Mouse (Mus musculus) CH12.LX (cell line): ENCODE measurements around the gene Efhd2. TPM values are rescaled to one million over a fixed set of nuclear protein-coding genes. Genes with fewer than 3 reads are reported as not detected.

Experiments used
- DNase-seq: peaks from one replicate; pipeline ENCODE4 v3.0.0-alpha.2; 2013; ENCODE audit errors: extremely low read depth
- H3K27ac ChIP-seq: 2 replicates; pipeline ENCODE4 v1.5.1; 2012; ENCODE audit warnings: low read depth, mild to moderate bottlenecking, control low read depth, moderate library complexity; ENCODE audit not compliant: insufficient read depth
- H3K27me3 ChIP-seq: replicated peaks from 2 replicates; pipeline ENCODE3; 2012; ENCODE audit warnings: inconsistent platforms
- H3K36me3 ChIP-seq, 2 experiments: replicated peaks in 1 of 2; 2 replicates each; pipeline versions ENCODE3 to v1.6.1; 2012; ENCODE audit warnings: inconsistent platforms in 1 of 2, low read length in 1 of 2, mild to moderate bottlenecking in 1 of 2, mixed read lengths in 1 of 2, moderate library complexity in 1 of 2; ENCODE audit not compliant: control insufficient read depth in 1 of 2, insufficient read depth in 1 of 2
- H3K4me1 ChIP-seq, 2 experiments: 2 replicates each; pipeline ENCODE4 v1.6.1; 2012; ENCODE audit warnings: inconsistent platforms in 1 of 2, moderate library complexity in 1 of 2; ENCODE audit not compliant: insufficient read depth in 2 of 2, control insufficient read depth in 1 of 2
- H3K4me2 ChIP-seq: 2 replicates; pipeline ENCODE4 v1.6.1; 2012; ENCODE audit warnings: low read depth, mild to moderate bottlenecking, control low read depth; ENCODE audit not compliant: poor library complexity, insufficient read depth, severe bottlenecking
- H3K4me3 ChIP-seq, 3 experiments: fragments of 150-350 bp in 1 of 3; sonication (generic) in 1 of 3; replicated peaks in 1 of 3; 2 replicates each; pipeline versions ENCODE3 to v1.5.1; 2011 to 2012; ENCODE audit warnings: low read depth in 2 of 3, low read length in 2 of 3, mild to moderate bottlenecking in 2 of 3, moderate library complexity in 2 of 3, control low read depth in 1 of 3, improper control_type of control experiment in 1 of 3, inconsistent platforms in 1 of 3, mixed read lengths in 1 of 3; ENCODE audit not compliant: poor library complexity in 1 of 3
- H3K79me2 ChIP-seq: replicated peaks from 2 replicates; pipeline ENCODE4 v1.6.1; 2012; ENCODE audit warnings: mild to moderate bottlenecking, moderate library complexity; ENCODE audit not compliant: control insufficient read depth, poor library complexity, insufficient read depth, severe bottlenecking; ENCODE audit errors: extremely low read depth
- H3K9ac ChIP-seq: 2 replicates; pipeline ENCODE4 v1.6.1; 2012; ENCODE audit warnings: low read depth, mild to moderate bottlenecking, control low read depth, moderate library complexity; ENCODE audit not compliant: insufficient read depth
- H3K9me3 ChIP-seq: replicated peaks from 2 replicates; pipeline ENCODE3; 2012; ENCODE audit warnings: low read length, inconsistent platforms, mixed read lengths
- BHLHE40 ChIP-seq: IDR thresholded peaks from 2 replicates; pipeline ENCODE4 v1.6.1; 2011; ENCODE audit warnings: mild to moderate bottlenecking, low read depth, low read length, improper control_type of control experiment
- CHD1 ChIP-seq: IDR thresholded peaks from 2 replicates; pipeline ENCODE4 v1.6.1; 2012; ENCODE audit warnings: low read depth, low read length, improper control_type of control experiment, inconsistent platforms
- CTCF ChIP-seq, 2 experiments: IDR thresholded peaks in 1 of 2; conservative IDR thresholded peaks in 1 of 2; 2 replicates each; pipeline ENCODE4 v1.5.1; 2011 to 2012; ENCODE audit warnings: low read depth in 2 of 2, low read length in 2 of 2, improper control_type of control experiment in 1 of 2, inconsistent platforms in 1 of 2, mild to moderate bottlenecking in 1 of 2, moderate library complexity in 1 of 2
- E2F4 ChIP-seq: IDR thresholded peaks from 2 replicates; pipeline ENCODE4 v1.6.1; 2011; ENCODE audit warnings: low read depth, low read length, improper control_type of control experiment; ENCODE audit not compliant: insufficient replicate concordance
- ELF1 ChIP-seq: IDR thresholded peaks from 2 replicates; pipeline ENCODE4 v1.6.1; 2014; ENCODE audit warnings: low read depth, mild to moderate bottlenecking, inconsistent platforms, low read length, improper control_type of control experiment
- IRF4 ChIP-seq: IDR thresholded peaks from 2 replicates; pipeline ENCODE4 v1.6.1; 2014; ENCODE audit warnings: low read depth, mild to moderate bottlenecking, inconsistent platforms, low read length, improper control_type of control experiment
- JUN ChIP-seq: IDR thresholded peaks from 2 replicates; pipeline ENCODE4 v1.6.1; 2011; ENCODE audit warnings: low read depth, mild to moderate bottlenecking, low read length, improper control_type of control experiment, moderate library complexity; ENCODE audit not compliant: insufficient read depth
- JUND ChIP-seq: conservative IDR thresholded peaks from 2 replicates; pipeline ENCODE4 v1.6.1; 2011; ENCODE audit warnings: low read depth, low read length, improper control_type of control experiment
- MAFK ChIP-seq: IDR thresholded peaks from 2 replicates; pipeline ENCODE4 v1.6.1; 2011; ENCODE audit warnings: low read length, improper control_type of control experiment; ENCODE audit not compliant: insufficient replicate concordance
- MAX ChIP-seq: IDR thresholded peaks from 2 replicates; pipeline ENCODE4 v1.6.1; 2011; ENCODE audit warnings: low read length, improper control_type of control experiment
- MEF2A ChIP-seq: IDR thresholded peaks from 2 replicates; pipeline ENCODE4 v1.6.1; 2014; ENCODE audit warnings: low read depth, mild to moderate bottlenecking, inconsistent platforms, low read length, improper control_type of control experiment, borderline replicate concordance
- MXI1 ChIP-seq: IDR thresholded peaks from 2 replicates; pipeline ENCODE4 v1.6.1; 2011; ENCODE audit warnings: mild to moderate bottlenecking, low read depth, low read length, improper control_type of control experiment
- MYC ChIP-seq: IDR thresholded peaks from 2 replicates; pipeline ENCODE4 v1.6.1; 2011; ENCODE audit warnings: low read depth, mild to moderate bottlenecking, improper control_type of control experiment, low read length
- NELFE ChIP-seq: IDR thresholded peaks from 2 replicates; pipeline ENCODE4 v1.6.1; 2011; ENCODE audit warnings: low read depth, low read length, improper control_type of control experiment
- POLR2A ChIP-seq: IDR thresholded peaks from 2 replicates; pipeline ENCODE4 v1.6.1; 2011; ENCODE audit warnings: low read depth, mild to moderate bottlenecking, improper control_type of control experiment, low read length
- POLR2AphosphoS2 ChIP-seq: IDR thresholded peaks from 2 replicates; pipeline ENCODE4 v1.6.1; 2011; ENCODE audit warnings: low read depth, low read length, improper control_type of control experiment
- RAD21 ChIP-seq: IDR thresholded peaks from 2 replicates; pipeline ENCODE4 v1.6.1; 2011; ENCODE audit warnings: low read depth, mild to moderate bottlenecking, low read length, improper control_type of control experiment, moderate library complexity
- SIN3A ChIP-seq: IDR thresholded peaks from 2 replicates; pipeline ENCODE4 v1.6.1; 2012; ENCODE audit warnings: low read length, improper control_type of control experiment, inconsistent platforms
- SMC3 ChIP-seq: IDR thresholded peaks from 2 replicates; pipeline ENCODE4 v1.6.1; 2011; ENCODE audit warnings: low read depth, low read length, improper control_type of control experiment
- TBP ChIP-seq: conservative IDR thresholded peaks from 2 replicates; pipeline ENCODE4 v1.6.1; 2011; ENCODE audit warnings: low read depth, low read length, improper control_type of control experiment
- UBTF ChIP-seq: IDR thresholded peaks from 2 replicates; pipeline ENCODE4 v1.6.1; 2012; ENCODE audit warnings: low read depth, mild to moderate bottlenecking, inconsistent platforms, low read length, improper control_type of control experiment, moderate library complexity
- ZC3H11A ChIP-seq: IDR thresholded peaks from 2 replicates; pipeline ENCODE4 v1.6.1; 2012; ENCODE audit warnings: low read depth, mild to moderate bottlenecking, inconsistent platforms, low read length, improper control_type of control experiment
- ZKSCAN1 ChIP-seq: IDR thresholded peaks from 2 replicates; pipeline ENCODE4 v1.6.1; 2012; ENCODE audit warnings: low read depth, inconsistent platforms, low read length, improper control_type of control experiment, borderline replicate concordance
- ZMIZ1 ChIP-seq: IDR thresholded peaks from 2 replicates; pipeline ENCODE4 v1.6.1; 2012; ENCODE audit warnings: low read depth, mild to moderate bottlenecking, inconsistent platforms, low read length, improper control_type of control experiment
- ZNF384 ChIP-seq: IDR thresholded peaks from 2 replicates; pipeline ENCODE4 v1.6.1; 2012; ENCODE audit warnings: low read depth, low read length, improper control_type of control experiment, inconsistent platforms
- dilution Hi-C: fragments of 300-500 bp; cut with MboI; formaldehyde crosslinking; loops from 2 replicates; pipeline ENCODE4 v1.14.3; 2020; ENCODE audit warnings: low sequenced_read_pairs; ENCODE audit not compliant: extremely low pct_unique_long_range_greater_than_20kb, extremely low pct_ligation_motif_present
- in situ Hi-C: fragments of 300-500 bp; cut with MboI; formaldehyde crosslinking; loops from 3 replicates; pipeline ENCODE4 v1.14.3; 2019; ENCODE audit warnings: low sequenced_read_pairs, low pct_ligation_motif_present, low pct_unique_long_range_greater_than_20kb, mixed read lengths
- polyA plus RNA-seq: library from polyadenylated mRNA; unstranded; fragments of >175 nt; gene quantifications from 2 replicates; pipeline ENCODE4 v1.2.1, GENCODE M21; 2012; ENCODE audit warnings: low read depth; ENCODE audit not compliant: insufficient read length
- total RNA-seq, 2 experiments: library from RNA; depleted of rRNA; stranded (reverse); fragments of 300-350 nt in 1 of 2; fragments of >200 nt in 1 of 2; gene quantifications; 2 replicates each; pipeline ENCODE4 v1.2.3; 2012 to 2014

The Efhd2 gene
- total and polyA plus RNA-seq, 3 experiments = 43.8 to 143 (median 44.1) TPM

DNA sequence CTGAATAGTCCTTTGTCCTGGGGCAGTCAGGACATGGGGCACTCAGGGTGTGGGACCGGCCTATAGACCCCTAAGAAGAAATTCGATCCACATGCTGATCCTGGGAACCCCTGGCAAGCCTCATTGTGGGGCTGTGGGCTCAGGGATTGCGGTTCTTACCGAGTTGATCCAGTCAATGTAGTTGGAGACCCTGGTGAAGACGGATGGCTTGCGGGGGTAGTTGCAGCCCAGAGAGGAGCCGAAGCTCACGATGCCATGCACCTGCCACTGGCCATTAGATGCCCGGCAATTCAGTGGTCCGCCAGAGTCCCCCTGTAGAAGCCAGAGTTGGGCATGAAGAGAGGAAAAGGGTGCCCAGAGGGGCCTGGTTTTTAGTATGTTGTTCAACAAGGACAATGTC is 57.0 kb downstream of the Efhd2 start:
- no peak for DNase-seq
- dilution Hi-C loops (no loop called here), in situ Hi-C loops (no loop called here)
- Histone ChIP-seq H3K79me2 (no peaks in the 10 kb centered on the region), H3K4me2 (no peak overlapping the region), H3K27ac (no peak overlapping the region), H3K27me3 (no peaks in the 10 kb centered on the region), H3K36me3 (peaks cover 4 to 24% of the 10 kb centered on the region in 2 experiments), H3K9ac (no peak overlapping the region), H3K9me3 (no peaks in the 10 kb centered on the region), H3K4me3 (no peak overlapping the region), H3K4me1 (peaks cover 0 to under 1% of the 10 kb centered on the region in 2 experiments; a peak in 1 of 4 replicates)
- no peak for TF ChIP-seq ZMIZ1
- TF ChIP-seq CTCF (conservative IDR thresholded peaks at IDR 0.05 in 1 of 2, IDR thresholded peaks at IDR 0.05 in 1 of 2; ENCODE audit: low read depth in 2 of 2, low read length in 2 of 2) = no peak
- TF ChIP-seq IRF4 = no peak
- no peak for TF ChIP-seq TBP
- TF ChIP-seq SMC3 = no peak
- TF ChIP-seq BHLHE40 = no peak
- no peak for TF ChIP-seq ZKSCAN1
- TF ChIP-seq MAX = no peak
- no peak for TF ChIP-seq ELF1
- no peak for TF ChIP-seq E2F4
- no peak for TF ChIP-seq POLR2A
- no peak for TF ChIP-seq NELFE
- TF ChIP-seq RAD21 = no peak
- TF ChIP-seq JUND = no peak
- TF ChIP-seq MAFK = no peak
- TF ChIP-seq SIN3A = no peak
- TF ChIP-seq POLR2AphosphoS2 = no peak
- no peak for TF ChIP-seq MEF2A
- TF ChIP-seq MXI1 = no peak
- no peak for TF ChIP-seq UBTF

DNA sequence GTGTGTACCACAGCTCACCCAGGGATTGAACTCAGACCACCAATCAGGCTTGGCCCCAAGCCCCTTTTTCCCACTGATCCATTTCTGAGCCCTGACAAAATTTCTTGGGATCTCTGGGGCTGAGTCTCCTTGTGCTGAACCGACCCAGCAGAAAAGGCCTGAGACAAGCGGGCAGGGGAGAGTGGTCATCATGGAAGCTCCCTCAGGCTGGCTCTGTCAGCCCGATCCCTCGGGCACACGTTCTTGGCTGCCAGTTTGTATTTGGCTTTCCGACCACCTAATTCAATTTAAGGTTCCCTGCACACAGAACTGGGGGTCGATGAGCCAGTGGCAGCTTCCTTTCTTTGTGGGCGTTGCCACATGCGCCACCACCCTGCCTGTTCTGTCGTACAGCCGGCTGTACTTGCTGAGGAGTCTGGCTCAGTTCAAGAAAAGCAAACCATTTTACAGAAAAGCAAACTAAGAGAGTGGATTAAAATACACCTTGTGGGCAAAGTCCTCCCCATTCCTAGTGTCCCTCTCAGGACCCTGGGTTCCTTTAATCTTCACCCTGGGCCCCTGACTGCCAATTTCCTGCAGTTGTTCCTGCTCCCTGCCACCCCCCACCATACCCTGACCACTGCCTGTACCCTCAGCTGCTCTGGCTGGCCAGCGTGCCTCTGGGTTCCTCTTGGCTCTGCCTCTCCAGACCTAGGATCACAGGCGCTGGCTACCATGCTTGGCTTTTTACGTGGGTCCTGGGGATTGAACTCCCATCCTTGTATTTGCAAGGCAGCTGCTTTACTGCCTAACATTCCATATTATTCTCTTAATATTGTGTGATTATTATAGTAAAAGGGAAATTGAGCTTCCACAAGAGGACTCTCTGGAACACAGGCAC is 57.7 kb downstream of the Efhd2 start:
- Histone ChIP-seq H3K4me1 (no peaks in the 10 kb centered on the region), H3K4me3 (no peak overlapping the region), H3K4me2 (no peak overlapping the region), H3K79me2 (no peaks in the 10 kb centered on the region), H3K27me3 (no peaks in the 10 kb centered on the region), H3K9ac (no peak overlapping the region), H3K27ac (no peak overlapping the region), H3K9me3 (no peaks in the 10 kb centered on the region), H3K36me3 (peaks cover 7 to 29% of the 10 kb centered on the region in 2 experiments)
- dilution Hi-C loops (no loop called here), in situ Hi-C loops (no loop called here)
- TF ChIP-seq SMC3 = no peak
- TF ChIP-seq JUN = no peak
- no peak for TF ChIP-seq POLR2A
- TF ChIP-seq MXI1 = no peak
- no peak for TF ChIP-seq MYC
- TF ChIP-seq E2F4 = no peak
- no peak for TF ChIP-seq BHLHE40
- TF ChIP-seq ZC3H11A = no peak
- no peak for TF ChIP-seq CHD1
- no peak for TF ChIP-seq MAX
- no peak for TF ChIP-seq ZNF384
- TF ChIP-seq IRF4 = no peak
- TF ChIP-seq RAD21 = no peak
- no peak for DNase-seq
